Mouse (Mus musculus) embryonic facial prominence, embryonic 10.5 days (tissue): Measurements from ENCODE around the gene Bak1. TPM values are rescaled to one million over a fixed set of nuclear protein-coding genes. Genes with fewer than 3 reads are reported as not detected.

Experiments used
- DNase-seq: peaks from one replicate; pipeline ENCODE4 v3.0.0-alpha.2; 2017; ENCODE audit warnings: low spot score
- H3K27ac ChIP-seq: fragments of 300-500 bp; sonication (generic); replicated peaks from 2 replicates; pipeline ENCODE4 v1.5.1; 2016; ENCODE audit warnings: mild to moderate bottlenecking
- H3K27me3 ChIP-seq: fragments of 300-500 bp; sonication (generic); replicated peaks from 2 replicates; pipeline ENCODE4 v1.6.1; 2016; ENCODE audit warnings: low read depth, mild to moderate bottlenecking; ENCODE audit not compliant: poor library complexity, severe bottlenecking
- H3K36me3 ChIP-seq: fragments of 300-500 bp; sonication (generic); replicated peaks from 2 replicates; pipeline ENCODE4 v1.6.1; 2016; ENCODE audit warnings: mild to moderate bottlenecking, moderate library complexity
- H3K4me1 ChIP-seq: fragments of 300-500 bp; sonication (generic); 2 replicates; pipeline ENCODE4 v1.6.1; 2016
- H3K4me3 ChIP-seq: fragments of 300-500 bp; sonication (generic); 2 replicates; pipeline ENCODE4 v1.5.1; 2016; ENCODE audit warnings: mild to moderate bottlenecking, moderate library complexity
- H3K9me3 ChIP-seq: fragments of 300-500 bp; sonication (generic); 2 replicates; pipeline ENCODE4 v1.6.1; 2016; ENCODE audit warnings: mild to moderate bottlenecking
- WGBS: fragments of 180-500 bp; shearing (Covaris S2); methylation state at CpG from one replicate; pipeline ENCODE4 v1.1.7; 2016; 5-methylcytosine and 5-hydroxymethylcytosine counted together
- polyA plus RNA-seq: library from polyadenylated mRNA; unstranded; fragments of >200 nt; fragmentation: Nextera tagmentation; extraction: Ambion mirVana; gene quantifications from 2 replicates; pipeline ENCODE4 v1.2.1, GENCODE M21; 2016

The Bak1 gene
- polyA plus RNA-seq, 1 experiment from 2014 or later = 2.8 TPM

- DNase-seq = no peak
- Histone ChIP-seq H3K4me3 (no peak overlapping the region), H3K9me3 (no peaks in the 10 kb centered on the region), H3K4me1 (peaks cover 43% of the 10 kb centered on the region), H3K36me3 (no peaks in the 10 kb centered on the region), H3K27ac (no peak overlapping the region; the same call in 1 of the 2 replicates), H3K27me3 (no peaks in the 10 kb centered on the region)
- 89% methylated on average over 6 of the region's 6 CpGs for WGBS
These were observed 16.4 kb upstream of the Bak1 start for GRCm38 (mm10) chr17:27045164-27045563.

GRCm38 (mm10) chr17:27042840-27043239 is 14.0 kb upstream of the Bak1 start:
- no peaks in the 10 kb centered on the region for H3K36me3 ChIP-seq
- peaks cover 56% of the 10 kb centered on the region for H3K4me1 ChIP-seq
- WGBS = 61% methylated on average over 6 of the region's 6 CpGs
- H3K27ac ChIP-seq = peak overlapping the region; percentile 14
- H3K4me3 ChIP-seq = no peak overlapping the region
- peaks cover 17% of the 10 kb centered on the region for H3K27me3 ChIP-seq
- H3K9me3 ChIP-seq = no peaks in the 10 kb centered on the region
- DNase-seq = no peak

- Histone ChIP-seq H3K4me1 (peaks cover 60% of the 10 kb centered on the region), H3K27ac (peak overlapping the region; percentile 90)
- 79% methylated on average over 2 of the region's 2 CpGs for WGBS
These were observed 12.9 kb upstream of the Bak1 start for GRCm38 (mm10) chr17:27041787-27042055.

GRCm38 (mm10) chr17:27041046-27041786 is 12.4 kb upstream of the Bak1 start:
- Histone ChIP-seq H3K36me3 (no peaks in the 10 kb centered on the region), H3K27me3 (peaks cover 20% of the 10 kb centered on the region), H3K9me3 (no peaks in the 10 kb centered on the region), H3K4me1 (peaks cover 64% of the 10 kb centered on the region), H3K27ac (peak overlapping the region; percentile 90), H3K4me3 (0 out of 2 replicates have a peak overlapping the region, but pooled peaks have one; percentile 16)
- 29% methylated on average over 13 of the region's 13 CpGs for WGBS
- DNase-seq = peak; percentile 37

More at GRCm38 (mm10) chr17:27041787-27042055, 12.9 kb upstream of the Bak1 start:
- Histone ChIP-seq H3K36me3 (no peaks in the 10 kb centered on the region), H3K9me3 (no peaks in the 10 kb centered on the region), H3K27me3 (peaks cover 20% of the 10 kb centered on the region), H3K4me3 (no peak overlapping the region)
- DNase-seq = no peak

GRCm38 (mm10) chr17:27040304-27041045 is 11.7 kb upstream of the Bak1 start:
- DNase-seq = peak; percentile 84
- Histone ChIP-seq H3K9me3 (no peaks in the 10 kb centered on the region), H3K27ac (peak overlapping the region; percentile 90), H3K27me3 (peaks cover 20% of the 10 kb centered on the region), H3K4me3 (peak overlapping the region; percentile 35), H3K36me3 (no peaks in the 10 kb centered on the region), H3K4me1 (peaks cover 69% of the 10 kb centered on the region)
- WGBS = 7% methylated on average over 20 of the region's 20 CpGs

- 57% methylated on average over 10 of the region's 10 CpGs for WGBS
- H3K4me1 ChIP-seq = peaks cover 74% of the 10 kb centered on the region
- peak overlapping the region; percentile 35 for H3K4me3 ChIP-seq
These were observed 10.8 kb upstream of the Bak1 start for GRCm38 (mm10) chr17:27039432-27040102.

GRCm38 (mm10) chr17:27038335-27039050 is 9.7 kb upstream of the Bak1 start:
- peaks cover 20% of the 10 kb centered on the region for H3K27me3 ChIP-seq
- no peak overlapping the region for H3K4me3 ChIP-seq
- H3K4me1 ChIP-seq = peaks cover 68% of the 10 kb centered on the region
- H3K36me3 ChIP-seq = no peaks in the 10 kb centered on the region
- 34% methylated on average over 18 of the region's 18 CpGs for WGBS
- H3K9me3 ChIP-seq = no peaks in the 10 kb centered on the region
- peak; percentile 29 for DNase-seq
- peak overlapping the region; percentile 52 for H3K27ac ChIP-seq

More at GRCm38 (mm10) chr17:27039432-27040102, 10.8 kb upstream of the Bak1 start:
- Histone ChIP-seq H3K9me3 (no peaks in the 10 kb centered on the region), H3K27ac (peak overlapping the region; percentile 90), H3K27me3 (peaks cover 20% of the 10 kb centered on the region), H3K36me3 (no peaks in the 10 kb centered on the region)
- DNase-seq = no peak

- Histone ChIP-seq H3K4me3 (no peak overlapping the region), H3K27ac (peak overlapping the region; percentile 60; the same call in 1 of the 2 replicates), H3K4me1 (peaks cover 67% of the 10 kb centered on the region), H3K27me3 (peaks cover 20% of the 10 kb centered on the region), H3K9me3 (no peaks in the 10 kb centered on the region), H3K36me3 (no peaks in the 10 kb centered on the region)
- DNase-seq = no peak
- 70% methylated on average over 7 of the region's 7 CpGs for WGBS
These were observed 7.7 kb upstream of the Bak1 start for GRCm38 (mm10) chr17:27036465-27036864.

GRCm38 (mm10) chr17:27032869-27033268 is 4.1 kb upstream of the Bak1 start:
- Histone ChIP-seq H3K4me1 (peaks cover 45% of the 10 kb centered on the region), H3K9me3 (no peaks in the 10 kb centered on the region), H3K36me3 (no peaks in the 10 kb centered on the region), H3K27ac (peak overlapping the region; percentile 48; the same call in 1 of the 2 replicates), H3K27me3 (peaks cover 3% of the 10 kb centered on the region), H3K4me3 (peak overlapping the region; percentile 23; the same call in 1 of the 2 replicates)
- peak; percentile 88 for DNase-seq
- WGBS = 2% methylated on average over 14 of the region's 14 CpGs

GRCm38 (mm10) chr17:27032328-27032727 is 3.5 kb upstream of the Bak1 start:
- peak overlapping the region; percentile 23; the same call in 1 of the 2 replicates for H3K4me3 ChIP-seq

GRCm38 (mm10) chr17:27030896-27031295 is 2.1 kb upstream of the Bak1 start:
- peaks cover 6% of the 10 kb centered on the region for H3K36me3 ChIP-seq
- H3K27me3 ChIP-seq = no peaks in the 10 kb centered on the region
- WGBS = 93% methylated on average over 4 of the region's 4 CpGs
- H3K9me3 ChIP-seq = no peaks in the 10 kb centered on the region
- no peak for DNase-seq
- H3K4me3 ChIP-seq = no peak overlapping the region
- H3K4me1 ChIP-seq = peaks cover 45% of the 10 kb centered on the region
- no peak overlapping the region for H3K27ac ChIP-seq

More at GRCm38 (mm10) chr17:27032328-27032727, 3.5 kb upstream of the Bak1 start:
- no peaks in the 10 kb centered on the region for H3K9me3 ChIP-seq
- H3K36me3 ChIP-seq = no peaks in the 10 kb centered on the region
- H3K27ac ChIP-seq = no peak overlapping the region; the same call in 1 of the 2 replicates
- H3K27me3 ChIP-seq = no peaks in the 10 kb centered on the region
- no peak for DNase-seq
- WGBS = 58% methylated on average over 7 of the region's 7 CpGs
- H3K4me1 ChIP-seq = peaks cover 46% of the 10 kb centered on the region

GRCm38 (mm10) chr17:27029431-27029830 is 622 bp upstream of the Bak1 start:
- Histone ChIP-seq H3K4me1 (peaks cover 39% of the 10 kb centered on the region), H3K27ac (peak overlapping the region; percentile 96; the same call in 1 of the 2 replicates), H3K36me3 (peaks cover 21% of the 10 kb centered on the region), H3K4me3 (no peak overlapping the region), H3K9me3 (no peaks in the 10 kb centered on the region), H3K27me3 (no peaks in the 10 kb centered on the region)
- 86% methylated on average over 14 of the region's 14 CpGs for WGBS
- no peak for DNase-seq
